Mouse (Mus musculus) cerebellum, adult 9-10 months (tissue): ENCODE data around the gene BC030867.

Source experiments
- DNase-seq: peaks from one replicate; pipeline ENCODE4 v3.0.0; 2022

The BC030867 gene

DNA sequence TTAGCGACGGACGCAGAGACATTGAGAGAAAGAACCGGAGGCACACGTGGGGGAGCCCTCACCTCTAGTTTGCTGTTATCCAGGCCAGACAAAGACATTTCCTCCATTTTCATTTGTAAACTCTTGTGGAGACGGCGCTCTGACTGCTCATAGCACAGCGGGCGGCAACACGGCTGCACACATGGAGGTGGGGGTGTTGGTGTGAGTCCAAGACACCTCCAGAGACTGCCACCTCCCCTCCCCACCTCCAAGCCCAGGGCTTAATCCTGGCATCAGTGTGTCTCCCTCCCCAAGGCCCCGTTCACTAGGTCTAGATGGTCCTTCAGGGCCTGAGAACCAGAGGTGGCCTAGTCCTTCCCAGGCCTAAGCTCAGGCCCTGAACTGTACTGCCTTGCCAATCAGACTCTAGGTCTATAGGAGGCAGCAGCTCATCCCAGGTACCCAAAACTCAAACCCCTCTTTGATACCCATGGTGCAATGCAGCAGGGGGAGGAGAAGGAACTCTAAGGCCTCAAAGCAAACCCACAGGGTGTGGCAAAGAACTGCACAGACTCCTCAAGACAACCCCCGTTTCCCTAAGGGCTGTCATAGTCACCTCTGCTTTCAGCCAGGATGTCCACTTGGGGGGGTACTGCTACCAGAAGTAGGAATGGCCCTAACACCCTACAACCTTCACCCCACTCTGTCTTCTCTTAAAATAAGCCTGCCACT is 46.4 kb downstream of the BC030867 start:
- DNase-seq = peak; percentile 71

GRCm38 (mm10) chr11:102295598-102296471 is 47.2 kb downstream of the BC030867 start:
- no peak for DNase-seq

GRCm38 (mm10) chr11:102296491-102297472 is 48.1 kb downstream of the BC030867 start, which contains the start of gene Atxn7l3:
TSS of gene Atxn7l3 (minus strand) at chr11:102296631.
- peak; percentile 98 for DNase-seq

DNA sequence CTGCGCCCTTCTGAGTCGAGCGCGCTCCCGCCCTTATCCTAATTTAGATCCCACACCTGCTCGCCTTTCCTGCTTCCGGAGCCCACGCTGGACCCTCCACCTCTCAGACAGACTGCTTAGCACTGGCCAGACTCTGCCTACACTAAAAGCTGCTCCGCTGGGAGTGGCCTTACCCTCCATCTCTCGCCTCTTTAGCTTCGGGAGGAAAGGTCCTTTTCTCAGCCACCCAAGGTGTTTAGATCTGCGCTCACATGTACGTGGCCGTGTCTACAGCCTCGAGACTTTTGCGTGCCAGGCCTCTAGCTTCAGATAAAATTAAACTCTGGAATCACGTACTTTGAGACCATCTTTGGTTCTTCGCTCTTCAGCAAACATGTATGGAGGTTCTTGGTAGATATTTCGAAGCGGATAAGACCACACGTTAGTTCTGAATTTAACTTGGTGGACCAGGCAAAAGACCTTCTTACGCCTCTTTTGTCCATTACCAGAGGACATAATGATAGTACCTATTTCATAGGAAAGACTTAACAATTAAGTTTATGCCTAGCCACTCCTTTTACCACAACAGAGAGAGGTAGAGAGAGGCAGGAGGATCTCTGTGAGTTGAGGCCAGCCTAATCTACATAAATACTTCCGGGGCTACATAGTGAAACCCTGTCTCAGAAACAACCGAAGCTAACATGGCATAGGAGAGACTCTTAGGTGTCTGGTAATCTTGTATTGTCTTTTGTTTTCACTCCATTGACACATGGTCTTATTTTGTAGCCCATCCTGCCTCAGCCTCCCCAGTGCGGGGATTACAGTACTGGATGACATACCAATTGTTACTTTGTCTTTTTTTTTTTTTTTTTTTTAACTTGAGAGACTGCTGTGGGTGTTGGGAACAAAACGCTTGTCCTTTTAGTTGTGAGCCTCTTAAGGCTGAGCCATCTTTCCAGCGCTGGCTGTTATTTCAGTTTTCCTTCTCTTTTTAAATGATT is 49.2 kb downstream of the BC030867 start:
- no peak for DNase-seq

- no peak for DNase-seq
These were observed 51.2 kb downstream of the BC030867 start for GRCm38 (mm10) chr11:102299839-102300238.

DNA sequence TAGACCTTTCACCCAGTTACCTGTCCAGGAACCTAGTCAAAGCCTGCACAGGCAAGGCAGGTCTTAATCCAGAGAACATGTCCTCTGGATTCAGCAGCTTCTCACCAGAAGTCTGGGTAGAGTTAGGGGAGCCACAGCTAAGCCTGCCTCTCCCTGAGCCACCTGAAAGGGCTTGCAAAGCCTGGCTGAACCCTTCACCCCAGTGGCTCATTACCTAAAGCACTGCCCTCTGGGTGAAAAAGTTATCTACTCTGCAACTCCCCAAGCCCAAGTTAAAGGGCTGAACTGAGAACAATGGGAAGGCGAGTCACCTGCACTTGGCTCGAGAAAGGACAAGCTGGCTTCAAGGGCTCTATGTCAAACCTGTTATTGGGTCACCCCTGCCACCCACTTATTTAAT is 55.5 kb downstream of the BC030867 start:
- no peak for DNase-seq

GRCm38 (mm10) chr11:102305359-102305758 is 56.7 kb downstream of the BC030867 start:
- DNase-seq = no peak

DNA sequence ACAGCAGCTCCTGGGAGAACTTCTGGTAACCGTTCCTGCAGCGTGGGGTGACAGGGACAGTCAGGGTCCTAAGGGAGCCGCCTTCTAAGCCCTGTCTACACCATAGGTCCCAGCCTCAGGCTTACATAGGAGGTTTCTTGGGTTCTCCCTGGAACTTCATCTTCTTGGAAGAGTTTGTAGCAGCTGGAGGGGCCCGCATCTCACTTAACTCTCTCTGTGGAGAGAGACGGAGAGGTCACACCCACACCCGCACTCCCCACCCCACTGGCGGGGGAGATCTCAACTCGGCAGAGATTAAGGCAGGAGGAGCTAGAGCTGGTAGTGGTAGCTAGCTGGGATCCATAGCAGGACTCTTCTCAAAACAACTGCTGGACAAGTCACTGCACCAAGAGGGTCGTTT is 59.4 kb downstream of the BC030867 start:
- peak; percentile 36 for DNase-seq

- DNase-seq = peak; percentile 95
These were observed 60.3 kb downstream of the BC030867 start for GRCm38 (mm10) chr11:102308979-102309378.

- DNase-seq = peak; percentile 51
These were observed 61.3 kb downstream of the BC030867 start for GRCm38 (mm10) chr11:102309821-102310617.

- DNase-seq = peak; percentile 50
These were observed 62.4 kb downstream of the BC030867 start for GRCm38 (mm10) chr11:102310768-102311695.

DNA sequence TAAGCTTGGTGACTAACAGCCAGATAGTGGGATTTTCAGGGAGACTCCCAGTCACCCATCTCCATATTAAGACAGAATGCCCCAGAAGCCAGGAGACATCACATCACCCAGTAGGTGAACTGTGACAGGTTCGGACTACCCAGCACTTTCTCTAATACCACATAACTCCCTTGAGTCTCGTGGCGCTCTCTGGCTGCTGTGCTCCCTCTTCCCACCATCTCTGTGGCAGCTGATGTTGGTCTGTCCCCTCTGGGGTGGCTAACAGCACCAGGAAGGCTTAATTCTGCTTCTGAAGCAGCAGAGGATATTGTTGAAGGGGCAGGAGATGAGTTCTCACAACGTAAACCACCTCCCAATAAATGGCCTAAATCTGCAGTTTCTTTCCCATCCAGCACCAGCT is 63.3 kb downstream of the BC030867 start:
- no peak for DNase-seq

- DNase-seq = no peak
These were observed 63.9 kb downstream of the BC030867 start for GRCm38 (mm10) chr11:102312586-102312985.

- no peak for DNase-seq
These were observed 65.6 kb downstream of the BC030867 start for GRCm38 (mm10) chr11:102314321-102314720.
